Mouse (Mus musculus): ENCODE results near the gene Itgb5. TPM values are rescaled to one million over a fixed set of nuclear protein-coding genes. Genes with fewer than 3 reads are reported as not detected.

The Itgb5 gene
- polyA plus RNA-seq, 1 experiment from 2014 or later, result 4.9 TPM

- no peak for ATAC-seq
- 85% methylated on average over 3 of the region's 3 CpGs for WGBS
These were observed 166.0 kb downstream of the Itgb5 start for GRCm38 (mm10) chr16:33995496-33995895.

DNA sequence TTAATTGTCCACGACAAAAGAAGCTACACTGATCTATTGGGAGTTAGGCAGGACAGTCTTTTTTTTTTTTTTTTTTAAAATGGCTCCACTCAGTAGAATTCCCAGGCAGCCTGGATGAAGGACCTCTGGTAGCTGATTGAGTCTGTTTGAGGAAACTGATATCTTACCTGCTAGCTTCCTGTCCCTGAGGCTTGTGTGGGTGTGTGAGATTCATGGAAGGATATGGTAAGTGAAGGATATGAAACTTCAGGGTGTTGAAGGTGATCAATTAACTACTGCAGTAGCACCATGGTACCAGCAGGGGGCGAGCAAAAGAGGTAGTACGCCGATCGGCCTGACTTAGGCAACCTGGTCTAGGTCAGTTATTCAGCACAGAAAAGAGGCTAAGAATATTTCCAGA is 166.6 kb downstream of the Itgb5 start:
- no peaks in the 10 kb centered on the region for H3K36me3 ChIP-seq (ENCODE audit: control insufficient read depth, insufficient read depth, low read length)
- 8% methylated on average over 5 of the region's 5 CpGs for WGBS
- no peak for ATAC-seq
- H3K4me1 ChIP-seq (ENCODE audit: control insufficient read depth, insufficient read depth, low read depth, low read length), result no peaks in the 10 kb centered on the region
- H3K9me3 ChIP-seq (ENCODE audit: control insufficient read depth, low read length), result no peaks in the 10 kb centered on the region
- H3K27ac ChIP-seq (ENCODE audit: low read depth, low read length), result no peak overlapping the region
- H3K9ac ChIP-seq (ENCODE audit: low read depth, low read length), result no peak overlapping the region
- H3K27me3 ChIP-seq (replicated peaks; ENCODE audit: control insufficient read depth, insufficient read depth, low read length), result no peaks in the 10 kb centered on the region
- no peak overlapping the region for H3K4me3 ChIP-seq (ENCODE audit: low read length)
- H3K4me2 ChIP-seq (ENCODE audit: low read length), result no peak overlapping the region

More at GRCm38 (mm10) chr16:33995496-33995895, 166.0 kb downstream of the Itgb5 start:
- Histone ChIP-seq H3K4me1 (ENCODE audit: control insufficient read depth, insufficient read depth, low read depth, low read length) (no peaks in the 10 kb centered on the region), H3K9ac (ENCODE audit: low read depth, low read length) (no peak overlapping the region), H3K27ac (ENCODE audit: low read depth, low read length) (no peak overlapping the region), H3K4me3 (ENCODE audit: low read length) (no peak overlapping the region), H3K9me3 (ENCODE audit: control insufficient read depth, low read length) (no peaks in the 10 kb centered on the region), H3K36me3 (ENCODE audit: control insufficient read depth, insufficient read depth, low read length) (no peaks in the 10 kb centered on the region), H3K27me3 (replicated peaks; ENCODE audit: control insufficient read depth, insufficient read depth, low read length) (no peaks in the 10 kb centered on the region), H3K4me2 (ENCODE audit: low read length) (no peak overlapping the region)

DNA sequence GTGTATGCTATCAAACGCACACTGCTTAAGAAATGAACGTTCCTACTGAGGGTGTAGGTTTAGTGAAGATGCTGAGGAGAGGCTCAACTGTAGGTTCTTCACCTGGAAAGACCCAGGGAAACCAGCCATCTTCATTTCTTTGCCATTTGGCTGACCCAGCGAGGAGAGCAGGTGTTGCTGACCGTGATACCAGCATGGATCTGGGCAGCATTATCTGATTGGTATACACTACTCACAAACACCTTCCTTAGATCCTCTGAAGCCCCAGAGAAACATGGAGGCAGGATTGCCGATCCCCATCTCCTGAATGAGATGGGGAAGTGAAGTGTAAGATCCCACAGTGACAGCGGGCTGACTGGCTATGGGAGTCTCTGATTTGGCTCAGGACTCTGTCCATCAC is 168.5 kb downstream of the Itgb5 start:
- 89% methylated on average over 6 of the region's 6 CpGs for WGBS
- no peaks in the 10 kb centered on the region for H3K4me1 ChIP-seq (ENCODE audit: control insufficient read depth, insufficient read depth, low read depth, low read length)
- no peaks in the 10 kb centered on the region for H3K27me3 ChIP-seq (replicated peaks; ENCODE audit: control insufficient read depth, insufficient read depth, low read length)
- H3K9me3 ChIP-seq (ENCODE audit: control insufficient read depth, low read length), result no peaks in the 10 kb centered on the region
- no peak overlapping the region for H3K4me2 ChIP-seq (ENCODE audit: low read length)
- H3K36me3 ChIP-seq (ENCODE audit: control insufficient read depth, insufficient read depth, low read length), result no peaks in the 10 kb centered on the region
- no peak for ATAC-seq
- no peak overlapping the region for H3K9ac ChIP-seq (ENCODE audit: low read depth, low read length)
- H3K4me3 ChIP-seq (ENCODE audit: low read length), result no peak overlapping the region
- no peak overlapping the region for H3K27ac ChIP-seq (ENCODE audit: low read depth, low read length)

Other genes starting within 250 kb of the Itgb5 start
- 7.2 and 10.0 TPM in 2 replicates for gene Heg1, start 145.3 kb upstream of the Itgb5 start, polyA plus RNA-seq (2015; fragmentation: Nextera tagmentation; extraction: Ambion mirVana)
- not detected in 2 replicates for gene Muc13, start 35.6 kb upstream of the Itgb5 start, polyA plus RNA-seq (2015; fragmentation: Nextera tagmentation; extraction: Ambion mirVana)
- 26.0 and 27.6 TPM in 2 replicates for gene Umps, start 137.4 kb downstream of the Itgb5 start, polyA plus RNA-seq (2015; fragmentation: Nextera tagmentation; extraction: Ambion mirVana)